Mouse (Mus musculus) macrophage (primary cell): Measurements from ENCODE around the gene Bspry. TPM values are rescaled to one million over a fixed set of nuclear protein-coding genes. Genes with fewer than 3 reads are reported as not detected.

Source experiments
- H3K27ac ChIP-seq: fragments of 350-480 bp; formaldehyde crosslinking; 2 replicates; pipeline ENCODE4 v1.9.0; 2021
- H3K36me3 ChIP-seq: fragments of 350-480 bp; formaldehyde crosslinking; 2 replicates; pipeline ENCODE4 v1.9.0; 2021; ENCODE audit errors: inconsistent target
- H3K4me3 ChIP-seq: fragments of 350-480 bp; formaldehyde crosslinking; 2 replicates; pipeline ENCODE4 v1.9.0; 2021; ENCODE audit errors: inconsistent target
- H3K79me2 ChIP-seq: fragments of 350-480 bp; formaldehyde crosslinking; 2 replicates; pipeline ENCODE4 v1.9.0; 2021; ENCODE audit errors: inconsistent target
- WGBS: methylation state at CpG from one replicate; pipeline ENCODE4 v1.1.7; 2026; ENCODE audit warnings: inconsistent platforms; ENCODE audit not compliant: missing documents; 5-methylcytosine and 5-hydroxymethylcytosine counted together
- polyA plus RNA-seq: library from polyadenylated mRNA; stranded (reverse); fragments of 250-400 nt; gene quantifications from 3 replicates; pipeline ENCODE4 v1.2.4, GENCODE M21; 2018; ENCODE audit warnings: inconsistent platforms

Gene Bspry
- polyA plus RNA-seq, 1 experiment from 2014 or later, result 0.17 TPM

- Histone ChIP-seq H3K27ac (no peak overlapping the region), H3K36me3 (no peaks in the 10 kb centered on the region), H3K4me3 (no peak overlapping the region), H3K79me2 (no peaks in the 10 kb centered on the region)
- WGBS, result 46% methylated on average over 9 of the region's 9 CpGs
Observed at GRCm38 (mm10) chr4:62494230-62494629, 14.4 kb downstream of the Bspry start.

DNA sequence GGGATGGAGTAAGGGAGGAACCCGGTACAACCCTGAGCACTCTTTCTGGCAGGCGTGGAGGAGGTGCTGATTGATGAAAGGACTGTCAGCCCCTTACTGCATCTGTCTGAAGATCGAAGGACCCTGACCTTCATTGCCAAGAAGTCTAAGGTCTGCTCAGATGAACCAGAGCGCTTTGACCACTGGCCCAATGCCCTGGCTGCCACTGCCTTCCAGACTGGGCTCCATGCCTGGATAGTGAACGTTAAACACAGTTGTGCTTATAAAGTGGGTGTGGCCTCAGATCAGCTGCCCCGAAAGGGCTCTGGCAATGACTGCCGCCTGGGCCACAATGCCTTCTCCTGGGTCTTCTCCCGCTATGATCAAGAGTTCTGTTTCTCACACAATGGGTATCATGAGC lies 16.1 kb downstream of the Bspry start:
- 85% methylated on average over 8 of the region's 8 CpGs for WGBS
- no peaks in the 10 kb centered on the region for H3K79me2 ChIP-seq
- H3K4me3 ChIP-seq, result no peak overlapping the region
- H3K27ac ChIP-seq, result no peak overlapping the region
- no peaks in the 10 kb centered on the region for H3K36me3 ChIP-seq

DNA sequence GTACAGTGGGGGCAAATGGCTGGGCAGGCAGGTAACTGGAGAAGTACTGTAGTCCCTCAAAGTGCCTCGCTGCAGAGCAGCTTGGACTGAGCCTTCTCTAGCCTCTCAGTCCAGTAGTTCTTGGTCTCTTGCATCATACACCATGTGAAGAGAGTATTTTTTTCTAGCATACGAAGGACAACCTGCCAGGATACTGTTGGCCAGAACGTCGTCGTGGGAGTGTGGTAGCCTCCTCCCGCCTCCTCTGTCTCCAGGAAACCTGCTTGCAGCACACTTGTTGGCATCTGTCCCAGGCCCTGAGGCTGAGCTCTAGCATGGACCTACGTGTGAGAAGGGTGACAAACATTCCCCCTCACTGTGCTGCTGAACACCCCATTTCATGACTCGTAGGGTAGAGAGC lies 17.0 kb downstream of the Bspry start:
- WGBS, result 17% methylated on average over 8 of the region's 8 CpGs
- no peaks in the 10 kb centered on the region for H3K79me2 ChIP-seq
- H3K4me3 ChIP-seq, result no peak overlapping the region
- H3K36me3 ChIP-seq, result no peaks in the 10 kb centered on the region
- no peak overlapping the region for H3K27ac ChIP-seq

- WGBS, result 90% methylated on average over 4 of the region's 4 CpGs
- Histone ChIP-seq H3K4me3 (no peak overlapping the region), H3K27ac (no peak overlapping the region), H3K79me2 (no peaks in the 10 kb centered on the region), H3K36me3 (no peaks in the 10 kb centered on the region)
Observed at GRCm38 (mm10) chr4:62500799-62501198, 20.9 kb downstream of the Bspry start.

DNA sequence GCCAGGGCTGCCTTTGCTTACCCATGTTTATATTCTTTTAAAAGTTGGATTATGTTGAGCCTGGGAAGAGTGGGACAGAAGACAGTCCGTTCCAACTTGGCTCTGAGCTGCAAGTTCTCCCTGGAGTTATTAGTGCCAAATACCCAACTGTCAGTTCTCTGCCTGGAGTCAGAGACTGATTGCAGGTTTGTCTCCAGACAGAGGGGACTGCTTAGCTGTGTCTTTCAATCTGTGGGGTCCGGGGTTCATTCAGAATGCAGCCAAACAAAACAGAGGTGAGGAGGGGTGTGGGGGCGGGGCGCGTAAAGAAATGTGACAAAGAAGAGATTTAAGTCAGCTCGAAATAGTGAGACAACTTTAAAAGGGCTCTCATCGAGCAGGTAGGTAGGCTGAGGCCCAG lies 21.7 kb downstream of the Bspry start:
- Histone ChIP-seq H3K36me3 (no peaks in the 10 kb centered on the region), H3K4me3 (peak overlapping the region; percentile 61), H3K79me2 (no peaks in the 10 kb centered on the region), H3K27ac (no peak overlapping the region)
- WGBS, result 5% methylated on average over 7 of the region's 7 CpGs

DNA sequence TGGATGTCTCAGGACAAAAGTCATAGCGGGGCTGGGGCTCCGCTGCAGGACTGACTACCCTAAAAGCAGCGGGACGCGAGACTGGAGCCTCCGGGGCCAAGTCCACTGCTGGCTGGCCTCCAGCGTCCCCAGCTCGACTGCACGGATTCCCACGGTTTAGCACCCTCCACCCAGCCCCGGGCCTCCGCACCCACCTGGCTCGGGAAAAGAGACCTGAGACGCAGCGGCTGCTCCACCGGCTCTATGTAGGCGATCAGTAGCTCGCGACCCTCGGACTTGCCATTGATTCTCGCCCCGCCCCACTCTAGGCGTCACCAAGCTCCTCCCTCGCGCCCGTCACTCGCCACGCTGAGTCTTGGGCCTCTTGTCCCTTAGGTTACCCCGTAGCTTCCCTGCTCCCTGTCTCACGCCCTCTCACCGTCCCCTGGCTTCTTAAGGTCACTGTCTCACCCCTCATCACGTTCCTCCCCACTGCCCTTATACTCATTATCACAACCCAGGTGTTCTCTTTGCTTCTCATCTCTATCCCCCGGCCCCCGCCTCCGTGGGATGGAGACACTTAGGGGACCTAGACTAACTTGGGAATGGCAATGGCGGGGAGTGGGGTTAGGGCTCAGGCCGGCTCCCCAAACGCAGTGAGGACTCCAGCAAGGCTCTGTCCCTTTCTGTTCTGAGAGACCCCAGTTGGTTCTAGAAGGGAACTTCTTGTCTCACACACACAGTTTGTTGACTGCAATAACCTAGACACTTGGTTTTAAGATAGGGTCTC lies 22.3 kb downstream of the Bspry start:
- WGBS, result 2% methylated on average over 38 of the region's 38 CpGs
- Histone ChIP-seq H3K27ac (peak overlapping the region; percentile 25), H3K4me3 (peak overlapping the region; percentile 61), H3K79me2 (no peaks in the 10 kb centered on the region), H3K36me3 (no peaks in the 10 kb centered on the region)

GRCm38 (mm10) chr4:62502969-62503368 lies 23.1 kb downstream of the Bspry start:
- WGBS, result 51% methylated on average over 7 of the region's 7 CpGs
- Histone ChIP-seq H3K27ac (no peak overlapping the region), H3K4me3 (no peak overlapping the region), H3K36me3 (no peaks in the 10 kb centered on the region), H3K79me2 (no peaks in the 10 kb centered on the region)

- 93% methylated on average over 3 of the region's 3 CpGs for WGBS
- Histone ChIP-seq H3K27ac (peak within 1 kb of the TSS; percentile 25), H3K4me3 (peak within 1 kb of the TSS; percentile 61), H3K79me2 (no peaks in the 10 kb centered on the region), H3K36me3 (no peaks in the 10 kb centered on the region)
Observed at GRCm38 (mm10) chr4:62503374-62503970, 23.6 kb downstream of the Bspry start, which contains the start of gene Hdhd3. Gene Hdhd3, minus strand, starts transcription at chr4:62503467.

GRCm38 (mm10) chr4:62505991-62506390 lies 26.1 kb downstream of the Bspry start:
- WGBS, result 79% methylated on average over 3 of the region's 3 CpGs
- Histone ChIP-seq H3K27ac (no peak overlapping the region), H3K79me2 (no peaks in the 10 kb centered on the region), H3K4me3 (no peak overlapping the region), H3K36me3 (peaks cover 8% of the 10 kb centered on the region; the same call in 1 of the 2 replicates)

GRCm38 (mm10) chr4:62506798-62507197 lies 26.9 kb downstream of the Bspry start:
- Histone ChIP-seq H3K27ac (no peak overlapping the region), H3K79me2 (no peaks in the 10 kb centered on the region), H3K36me3 (peaks cover 11% of the 10 kb centered on the region; the same call in 1 of the 2 replicates), H3K4me3 (no peak overlapping the region)
- 33% methylated on average over 2 of the region's 2 CpGs for WGBS

- 96% methylated on average over 5 of the region's 5 CpGs for WGBS
- H3K36me3 ChIP-seq, result peaks cover 14% of the 10 kb centered on the region; the same call in 1 of the 2 replicates
Observed at GRCm38 (mm10) chr4:62508839-62509238, 29.0 kb downstream of the Bspry start.

DNA sequence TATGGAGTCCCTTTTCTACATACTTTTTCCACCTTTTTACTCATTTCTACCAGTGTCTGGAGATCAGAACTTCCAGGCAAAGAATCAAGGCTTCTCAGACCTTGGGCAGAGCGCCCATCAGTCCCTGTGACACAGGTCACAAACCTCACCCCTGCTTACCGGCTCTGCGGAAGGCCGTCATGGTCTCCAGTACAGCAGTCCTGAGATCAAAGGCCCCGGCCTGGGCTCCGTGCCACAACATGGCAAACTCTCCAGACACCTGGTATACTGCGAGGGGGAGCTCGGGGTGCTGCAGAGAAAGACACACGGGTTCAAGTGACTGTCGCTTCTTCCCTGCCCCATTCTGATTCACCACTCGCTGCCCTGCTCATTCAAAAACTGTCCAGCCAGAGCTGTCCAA lies 30.1 kb downstream of the Bspry start:
- Histone ChIP-seq H3K4me3 (no peak overlapping the region), H3K79me2 (no peaks in the 10 kb centered on the region), H3K27ac (no peak overlapping the region), H3K36me3 (peaks cover 14% of the 10 kb centered on the region; the same call in 1 of the 2 replicates)
- 95% methylated on average over 10 of the region's 11 CpGs for WGBS

More at GRCm38 (mm10) chr4:62508839-62509238, 29.0 kb downstream of the Bspry start:
- Histone ChIP-seq H3K27ac (no peak overlapping the region), H3K4me3 (no peak overlapping the region), H3K79me2 (no peaks in the 10 kb centered on the region)

DNA sequence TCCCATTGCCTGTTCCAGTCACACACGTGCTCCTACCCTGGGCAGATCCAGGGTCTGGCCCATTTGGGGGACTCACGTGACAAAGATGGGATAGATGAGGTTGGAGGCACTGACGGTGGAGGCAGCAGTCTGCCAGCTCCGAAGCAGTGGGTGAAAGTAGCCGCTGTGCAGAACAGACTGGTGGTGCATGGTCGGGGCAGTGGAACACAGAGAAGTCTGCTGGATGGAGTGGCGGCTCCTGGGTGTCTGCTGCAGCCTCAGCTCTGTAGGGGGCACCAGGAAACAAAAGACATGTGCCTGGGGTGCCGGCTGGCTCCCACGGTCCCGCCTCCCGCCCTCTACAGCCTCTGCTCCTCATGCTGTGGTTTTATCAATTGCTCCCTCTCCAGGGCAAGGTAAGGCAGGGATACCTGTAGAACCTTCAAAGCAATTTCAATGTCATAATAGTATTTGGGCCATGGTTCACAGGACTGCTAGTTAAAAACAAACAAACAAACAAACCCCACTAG lies 34.2 kb downstream of the Bspry start:
- H3K36me3 ChIP-seq, result peaks cover 11% of the 10 kb centered on the region; the same call in 1 of the 2 replicates
- H3K4me3 ChIP-seq, result no peak overlapping the region
- 88% methylated on average over 11 of the region's 11 CpGs for WGBS
- no peak overlapping the region for H3K27ac ChIP-seq
- no peaks in the 10 kb centered on the region for H3K79me2 ChIP-seq

GRCm38 (mm10) chr4:62514995-62515394 lies 35.1 kb downstream of the Bspry start:
- Histone ChIP-seq H3K27ac (no peak overlapping the region), H3K4me3 (no peak overlapping the region), H3K36me3 (peaks cover 6% of the 10 kb centered on the region; the same call in 1 of the 2 replicates), H3K79me2 (no peaks in the 10 kb centered on the region)
- WGBS, result 82% methylated on average over 7 of the region's 7 CpGs

- H3K79me2 ChIP-seq, result no peaks in the 10 kb centered on the region
- no peak overlapping the region for H3K27ac ChIP-seq
- H3K36me3 ChIP-seq, result peaks cover 6% of the 10 kb centered on the region; the same call in 1 of the 2 replicates
- H3K4me3 ChIP-seq, result no peak overlapping the region
- 13% methylated on average over 3 of the region's 3 CpGs for WGBS
Observed at GRCm38 (mm10) chr4:62515490-62515889, 35.6 kb downstream of the Bspry start.
